Mouse (Mus musculus) E14TG2a.4 (cell line): ENCODE measurements at regions not wholly inside any gene's neighbourhood (a gene's known extent, or its start where the extent isn't known, plus 50 kb on each side); places are given as distances from the start of the nearest gene placed in this dataset.

ENCODE experiments used
- CTCF ChIP-seq: conservative IDR thresholded peaks from 2 replicates; pipeline ENCODE4 v1.5.1; 2014; ENCODE audit warnings: low read length
- NANOG ChIP-seq: IDR thresholded peaks from 2 replicates; pipeline ENCODE4 v1.6.1; 2014; ENCODE audit warnings: borderline replicate concordance, low read length, mixed read lengths

DNA sequence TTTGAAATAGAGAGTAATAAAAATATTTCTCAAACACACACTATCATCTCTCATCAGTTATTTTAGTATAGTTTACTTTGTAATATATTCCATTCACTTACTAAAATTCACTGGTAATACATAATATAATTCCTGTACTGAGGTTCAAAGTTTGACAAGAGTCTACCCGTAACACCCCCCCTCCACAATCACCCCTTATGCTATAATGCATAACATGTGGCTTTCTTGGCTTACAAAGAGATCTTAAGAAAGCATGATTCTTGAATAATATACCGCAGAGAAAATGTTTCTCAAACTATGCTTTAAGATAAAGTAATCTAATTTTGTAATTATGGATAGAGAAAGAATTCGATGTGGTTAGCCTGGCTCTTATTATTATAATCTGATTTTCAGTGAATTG lies 539.7 kb downstream of the Gm11232 start:
- TF ChIP-seq CTCF, result no peak
- no peak for TF ChIP-seq NANOG
